Mouse (Mus musculus) liver, adult 2 months (tissue): ENCODE data around the gene Terf2. TPM values are rescaled to one million over a fixed set of nuclear protein-coding genes. Genes with fewer than 3 reads are reported as not detected.

Experiments
- DNase-seq: peaks from one replicate; pipeline ENCODE4 v3.0.0-alpha.2; 2011; ENCODE audit warnings: low read depth, low spot score; ENCODE audit errors: extremely low read depth
- H3K27ac ChIP-seq: fragments of 200-500 bp; replicated peaks from 2 replicates; pipeline ENCODE4 v1.5.1; 2012; ENCODE audit warnings: low read depth, mild to moderate bottlenecking, control low read depth, inconsistent platforms, low read length; ENCODE audit not compliant: insufficient read depth
- H3K27me3 ChIP-seq: fragments of 200-500 bp; 2 replicates; pipeline ENCODE4 v1.6.1; 2012; ENCODE audit warnings: mild to moderate bottlenecking, moderate library complexity, low read length, inconsistent platforms; ENCODE audit not compliant: control insufficient read depth, insufficient read depth
- H3K36me3 ChIP-seq: fragments of 200-500 bp; 2 replicates; pipeline ENCODE4 v1.6.1; 2012; ENCODE audit warnings: low read length, inconsistent platforms; ENCODE audit not compliant: control insufficient read depth, insufficient read depth
- H3K4me1 ChIP-seq: fragments of 200-500 bp; 2 replicates; pipeline ENCODE4 v1.6.1; 2011; ENCODE audit warnings: low read length; ENCODE audit not compliant: control insufficient read depth, insufficient read depth
- H3K4me3 ChIP-seq: fragments of 200-500 bp; 2 replicates; pipeline ENCODE4 v1.5.1; 2011; ENCODE audit warnings: low read depth, mild to moderate bottlenecking, control low read depth, low read length, moderate library complexity; ENCODE audit not compliant: insufficient read depth
- H3K79me2 ChIP-seq: fragments of 200-500 bp; 2 replicates; pipeline ENCODE4 v1.6.1; 2012; ENCODE audit warnings: inconsistent platforms, mild to moderate bottlenecking, low read length, moderate library complexity; ENCODE audit not compliant: control insufficient read depth, insufficient read depth
- H3K9ac ChIP-seq: fragments of 200-500 bp; 2 replicates; pipeline ENCODE4 v1.6.1; 2012; ENCODE audit warnings: low read depth, mild to moderate bottlenecking, control low read depth, inconsistent platforms, low read length
- CTCF ChIP-seq: fragments of 200-500 bp; IDR thresholded peaks from 2 replicates; pipeline ENCODE4 v1.5.1; 2011; ENCODE audit warnings: low read depth, low read length, control low read depth
- POLR2A ChIP-seq: fragments of 200-500 bp; IDR thresholded peaks from 2 replicates; pipeline ENCODE4 v1.6.1; 2011; ENCODE audit warnings: low read length, control low read depth; ENCODE audit not compliant: insufficient read depth; ENCODE audit errors: extremely low read depth
- whole genome bisulfite sequencing: fragments of 180-500 bp; shearing (Covaris S2); methylation state at CpG from one replicate; pipeline ENCODE4 v1.1.7; 2018; 5-methylcytosine and 5-hydroxymethylcytosine counted together
- polyA plus RNA-seq: library from polyadenylated mRNA; depleted of rRNA; stranded (reverse); fragments of >200 nt; gene quantifications from 2 replicates; pipeline ENCODE4 v1.2.3, GENCODE M21; 2012
- total RNA-seq: library from RNA; depleted of rRNA; stranded (reverse); fragments of >200 nt; gene quantifications from 2 replicates; pipeline ENCODE4 v1.2.3, GENCODE M21; 2014

The Terf2 gene
- total and polyA plus RNA-seq, 2 experiments: 3.3 to 4.0 TPM

- 28% methylated on average over 6 of the region's 6 CpGs for WGBS
- Histone ChIP-seq H3K9ac (no peak overlapping the region), H3K36me3 (no peaks in the 10 kb centered on the region), H3K4me3 (no peak overlapping the region), H3K27me3 (no peaks in the 10 kb centered on the region), H3K79me2 (no peaks in the 10 kb centered on the region), H3K4me1 (peaks cover 15% of the 10 kb centered on the region), H3K27ac (peak overlapping the region; percentile 46)
- peak; percentile 91 for DNase-seq
- no peak for TF ChIP-seq CTCF
- no peak for TF ChIP-seq POLR2A
Measured at GRCm38 (mm10) chr8:107137591-107137990, 41.2 kb upstream of the Terf2 start.

- peaks cover 10% of the 10 kb centered on the region for H3K4me1 ChIP-seq
- no peak overlapping the region for H3K9ac ChIP-seq
- TF ChIP-seq CTCF: no peak
- no peaks in the 10 kb centered on the region for H3K27me3 ChIP-seq
- WGBS: 75% methylated on average over 8 of the region's 8 CpGs
- H3K4me3 ChIP-seq: no peak overlapping the region
- no peaks in the 10 kb centered on the region for H3K79me2 ChIP-seq
- no peak for DNase-seq
- no peak overlapping the region for H3K27ac ChIP-seq
- H3K36me3 ChIP-seq: no peaks in the 10 kb centered on the region
Measured at GRCm38 (mm10) chr8:107136003-107136612, 39.8 kb upstream of the Terf2 start.

- 77% methylated on average over 6 of the region's 6 CpGs for WGBS
- DNase-seq: no peak
- H3K36me3 ChIP-seq: no peaks in the 10 kb centered on the region
Measured at GRCm38 (mm10) chr8:107133881-107134280, 37.5 kb upstream of the Terf2 start.

GRCm38 (mm10) chr8:107132581-107133491 is 36.5 kb upstream of the Terf2 start:
- Histone ChIP-seq H3K27ac (no peak overlapping the region), H3K27me3 (no peaks in the 10 kb centered on the region), H3K4me3 (no peak overlapping the region), H3K79me2 (no peaks in the 10 kb centered on the region), H3K9ac (no peak overlapping the region), H3K36me3 (no peaks in the 10 kb centered on the region), H3K4me1 (peaks cover 13% of the 10 kb centered on the region)
- WGBS: 85% methylated on average over 24 of the region's 24 CpGs
- DNase-seq: no peak
- TF ChIP-seq POLR2A: no peak
- TF ChIP-seq CTCF: no peak

More at GRCm38 (mm10) chr8:107133881-107134280, 37.5 kb upstream of the Terf2 start:
- Histone ChIP-seq H3K9ac (no peak overlapping the region), H3K4me3 (no peak overlapping the region), H3K27me3 (no peaks in the 10 kb centered on the region), H3K79me2 (no peaks in the 10 kb centered on the region), H3K4me1 (peaks cover 12% of the 10 kb centered on the region), H3K27ac (no peak overlapping the region)
- TF ChIP-seq CTCF: no peak
- TF ChIP-seq POLR2A: no peak

- Histone ChIP-seq H3K36me3 (no peaks in the 10 kb centered on the region), H3K9ac (no peak overlapping the region), H3K4me1 (peaks cover 12% of the 10 kb centered on the region), H3K27ac (peak overlapping the region; percentile 54), H3K79me2 (no peaks in the 10 kb centered on the region), H3K4me3 (no peak overlapping the region), H3K27me3 (no peaks in the 10 kb centered on the region)
- 43% methylated on average over 6 of the region's 6 CpGs for WGBS
- TF ChIP-seq POLR2A: no peak
- TF ChIP-seq CTCF: no peak
- DNase-seq: no peak
Measured at GRCm38 (mm10) chr8:107130028-107130427, 33.7 kb upstream of the Terf2 start.
